Mouse (Mus musculus) megakaryocyte-erythroid progenitor cell, adult 5-6 weeks (primary cell): ENCODE measurements around the gene Pycr1. TPM values are rescaled to one million over a fixed set of nuclear protein-coding genes. Genes with fewer than 3 reads are reported as not detected.

ENCODE experiments used
- ATAC-seq: replicated peaks from 2 replicates; pipeline ENCODE4 v1.8.0; 2016; ENCODE audit warnings: mild to moderate bottlenecking, inconsistent platforms; ENCODE audit not compliant: severe bottlenecking, poor library complexity, low FRiP score, low TSS enrichment
- total RNA-seq, 2 experiments: library from RNA; stranded (forward) in 1 of 2; stranded (reverse) in 1 of 2; fragments of 200-1000, 215-1000 nt in 1 of 2; fragments of >200 nt in 1 of 2; fragmentation: Nextera tagmentation in 1 of 2; gene quantifications; 2 replicates each; pipeline ENCODE4 v1.2.3; 2014 to 2017

The Pycr1 gene
- total RNA-seq, 2 experiments from 2014 or later, result 0.13 TPM; not detected in 1

GRCm38 (mm10) chr11:120629911-120630310 is 13.7 kb downstream of the Pycr1 start:
- ATAC-seq, result no peak

GRCm38 (mm10) chr11:120629341-120629730 is 14.2 kb downstream of the Pycr1 start:
- peak; percentile 48 for ATAC-seq

- ATAC-seq, result no peak
Observed at GRCm38 (mm10) chr11:120628601-120629340, 14.8 kb downstream of the Pycr1 start.

GRCm38 (mm10) chr11:120627468-120628300 is 15.9 kb downstream of the Pycr1 start:
- no peak for ATAC-seq

GRCm38 (mm10) chr11:120626785-120627467 is 16.6 kb downstream of the Pycr1 start:
- no peak for ATAC-seq

GRCm38 (mm10) chr11:120625152-120625775 is 18.3 kb downstream of the Pycr1 start, which contains the start of gene Sirt7:
Gene Sirt7 (minus strand): TSS chr11:120625240.
- ATAC-seq, result no peak

GRCm38 (mm10) chr11:120624680-120625111 is 18.9 kb downstream of the Pycr1 start:
- ATAC-seq, result peak; percentile 50

- ATAC-seq, result 0 out of 2 replicates have a peak, but pooled peaks have one; percentile 33
Observed at GRCm38 (mm10) chr11:120623961-120624679, 19.4 kb downstream of the Pycr1 start.

- no peak for ATAC-seq
Observed at GRCm38 (mm10) chr11:120622805-120623204, 20.8 kb downstream of the Pycr1 start.

- ATAC-seq, result no peak
Observed at GRCm38 (mm10) chr11:120620195-120620594, 23.4 kb downstream of the Pycr1 start.

- no peak for ATAC-seq
Observed at GRCm38 (mm10) chr11:120618619-120619535, 24.7 kb downstream of the Pycr1 start.

- peak; percentile 84 for ATAC-seq
Observed at GRCm38 (mm10) chr11:120617519-120618112, 26.0 kb downstream of the Pycr1 start, which contains the start of gene Pcyt2. Gene Pcyt2 (minus strand): TSS chr11:120617936.

GRCm38 (mm10) chr11:120616617-120617294 is 26.8 kb downstream of the Pycr1 start:
- ATAC-seq, result peak; percentile 27

GRCm38 (mm10) chr11:120615606-120616203 is 27.9 kb downstream of the Pycr1 start:
- no peak for ATAC-seq

GRCm38 (mm10) chr11:120615167-120615566 is 28.4 kb downstream of the Pycr1 start:
- ATAC-seq, result no peak

GRCm38 (mm10) chr11:120613976-120614375 is 29.6 kb downstream of the Pycr1 start:
- ATAC-seq, result no peak
